Mouse (Mus musculus) G1E (cell line): ENCODE data around the gene Astn1.

ENCODE experiments used
- CTCF ChIP-seq: IDR thresholded peaks from 2 replicates; pipeline ENCODE4 v1.5.1; 2012; ENCODE audit warnings: low read depth, low read length, inconsistent platforms, mixed read lengths
- GATA1 ChIP-seq: IDR thresholded peaks from 2 replicates; pipeline ENCODE4 v1.6.1; 2012; ENCODE audit warnings: borderline replicate concordance, low read length, inconsistent platforms, mixed read lengths
- GATA2 ChIP-seq: IDR thresholded peaks from 2 replicates; pipeline ENCODE4 v1.6.1; 2012; ENCODE audit warnings: low read depth, low read length, inconsistent platforms, borderline replicate concordance
- POLR2AphosphoS5 ChIP-seq: IDR thresholded peaks from 2 replicates; pipeline ENCODE4 v1.6.1; 2012; ENCODE audit warnings: low read depth, low read length, inconsistent platforms; ENCODE audit not compliant: insufficient replicate concordance
- TAL1 ChIP-seq: conservative IDR thresholded peaks from 2 replicates; pipeline ENCODE4 v1.6.1; 2012; ENCODE audit warnings: low read depth, low read length, inconsistent platforms, mixed read lengths

- no peak for TF ChIP-seq CTCF
- TF ChIP-seq GATA2 = no peak
- TF ChIP-seq GATA1 = no peak
- TF ChIP-seq POLR2AphosphoS5 = no peak
- no peak for TF ChIP-seq TAL1
Measured at GRCm38 (mm10) chr1:158633441-158633840, 271.4 kb downstream of the Astn1 start.
